Mouse (Mus musculus): ENCODE results near the gene Rfng.
"Not testable (repeated sequence)": the region's sequence is repeated elsewhere in the genome, so short reads cannot be mapped to it uniquely, and the experiment has no call there.

Rfng gene

DNA sequence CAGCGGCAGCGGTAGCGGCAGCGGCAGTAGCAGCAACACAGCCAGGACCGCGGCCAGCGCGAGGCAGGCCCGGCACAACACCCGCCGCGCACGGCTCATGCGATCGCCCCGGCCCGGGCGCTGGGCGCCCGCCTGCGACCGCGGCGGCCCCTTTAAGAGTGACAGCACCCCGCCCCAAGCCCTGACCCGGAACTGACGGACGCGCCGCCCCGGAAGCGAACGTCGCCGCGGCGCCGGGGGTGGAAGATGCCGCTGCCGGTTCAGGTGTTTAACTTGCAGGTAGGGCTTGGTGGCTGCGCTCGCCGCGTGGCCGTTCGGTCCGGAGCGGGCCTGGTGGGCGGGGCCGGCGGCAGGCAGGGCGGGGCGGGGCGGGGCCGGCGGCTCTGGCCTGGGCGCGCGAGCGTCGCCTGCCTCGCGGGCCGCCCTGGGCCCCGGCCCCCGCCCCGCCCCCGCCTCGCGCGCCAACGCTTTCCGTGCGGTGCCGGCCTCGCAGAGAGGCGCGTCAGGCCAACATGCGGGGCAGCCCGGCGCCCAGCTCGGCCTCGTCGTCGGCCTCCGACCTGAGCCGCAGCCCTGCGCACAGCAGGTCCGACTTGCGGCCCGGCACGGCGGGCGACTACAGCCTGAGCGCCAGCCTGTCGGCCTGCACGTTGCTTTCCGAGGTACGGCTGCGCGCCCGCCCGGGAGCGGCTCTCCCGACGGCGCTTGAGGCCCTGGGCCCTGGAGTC, at the start of gene Rfng, which contains the start of gene Gps1:
Rfng (minus strand) TSS at position 144 of the 728 bp plus-strand sequence.
Gps1 (plus strand) TSS at position 209 of the 728 bp plus-strand sequence.
- in situ Hi-C loops (cut with MseI, MboI) = no loop called here

DNA sequence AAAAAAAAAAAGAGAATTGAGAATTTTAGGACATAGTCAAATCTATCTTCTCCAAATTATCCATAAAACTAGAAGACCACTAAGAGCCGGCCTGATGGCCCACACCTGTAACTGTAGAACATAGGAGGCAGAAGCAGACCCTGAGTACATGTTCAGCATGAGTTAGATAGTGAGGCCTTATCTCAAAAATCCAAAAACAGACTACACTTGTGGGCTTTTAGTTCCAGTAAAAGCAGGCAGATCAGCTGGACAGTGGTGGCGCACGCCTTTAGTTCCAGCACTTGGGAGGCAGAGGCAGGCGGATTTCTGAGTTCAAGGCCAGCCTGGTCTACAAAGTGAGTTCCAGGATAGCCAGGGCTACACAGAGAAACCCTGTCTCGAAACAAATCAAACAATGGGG, 49.0 kb upstream of the Rfng start:
- in situ Hi-C loops (cut with MseI, MboI) = not testable (repeated sequence)

DNA sequence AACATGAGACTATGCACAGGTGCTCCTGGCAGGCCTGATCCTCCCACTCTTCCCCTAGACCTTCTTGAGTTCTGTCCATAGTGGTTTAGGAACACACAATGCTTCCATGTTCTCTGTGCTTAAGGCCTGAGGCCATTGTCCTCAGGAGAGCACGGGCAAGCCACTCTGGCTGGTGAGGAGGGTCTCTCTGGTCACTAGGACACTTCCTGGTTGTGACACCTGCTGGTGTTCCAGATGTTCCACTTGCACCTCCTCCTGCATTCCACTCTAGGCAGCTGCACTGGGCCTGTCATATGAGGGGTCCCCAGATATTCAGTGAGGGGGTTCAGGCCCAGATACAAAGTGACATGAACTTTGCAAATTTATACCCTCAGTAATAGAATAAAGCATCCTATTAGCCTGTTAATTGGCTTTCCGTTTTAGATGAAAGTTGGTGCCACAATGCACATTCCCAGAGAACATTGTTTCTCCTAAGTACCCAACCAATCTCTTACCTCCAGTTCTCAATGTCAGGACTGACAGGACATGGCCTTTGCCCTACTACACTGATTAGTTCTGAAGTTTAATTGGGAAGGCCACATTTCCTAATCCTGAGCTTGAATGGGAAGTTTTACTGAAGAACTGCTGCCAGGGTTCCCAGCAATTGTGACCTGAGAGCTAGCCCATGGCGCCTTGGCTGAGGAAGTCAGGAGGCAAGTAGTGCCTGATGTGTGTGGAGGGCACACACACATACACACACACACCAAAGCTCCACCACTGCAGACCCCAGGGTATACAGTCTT, 47.8 kb upstream of the Rfng start:
- in situ Hi-C loops (cut with MseI, MboI) = no loop called here

GRCm38 (mm10) chr11:120830686-120831085, 46.7 kb upstream of the Rfng start:
- in situ Hi-C loops (cut with MseI, MboI) = no loop called here

DNA sequence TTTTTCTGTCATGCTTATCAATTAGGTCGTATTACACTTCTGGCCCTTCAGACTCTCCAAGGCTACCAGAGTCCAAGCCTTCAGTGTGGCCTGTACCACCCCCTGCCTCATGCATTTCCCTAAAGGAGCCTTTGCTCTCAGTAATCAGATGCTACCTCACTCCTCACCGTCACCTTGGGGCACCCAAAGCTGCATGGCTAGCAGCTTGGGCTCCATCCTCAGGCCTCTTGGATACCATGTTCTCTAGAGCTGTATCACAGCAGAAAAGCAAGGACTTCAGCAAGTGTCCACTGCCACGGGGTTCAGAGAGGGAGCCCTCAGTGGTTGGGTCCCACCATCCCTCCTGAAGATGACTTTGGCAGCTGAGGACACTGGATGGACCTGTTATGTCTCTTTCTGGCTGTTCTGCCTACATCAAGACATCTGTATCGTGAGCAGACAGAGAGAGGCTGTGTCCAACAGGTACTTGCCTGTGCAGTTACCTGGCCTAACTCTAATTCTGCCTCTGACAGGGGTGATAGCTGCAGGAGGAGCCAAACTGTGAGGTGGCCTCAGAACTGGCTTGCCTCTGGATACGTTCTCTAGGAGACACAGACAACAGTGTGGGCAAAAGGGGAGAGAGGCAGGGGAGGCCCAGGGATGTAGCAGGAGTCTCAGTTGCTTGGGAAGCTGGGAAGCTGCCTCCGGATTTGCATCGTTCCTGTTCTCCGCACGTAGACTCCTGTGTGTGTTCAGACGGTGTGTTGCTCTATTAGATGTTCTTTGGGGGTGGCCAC, 45.9 kb upstream of the Rfng start:
- in situ Hi-C loops (cut with MseI, MboI) = no loop called here

GRCm38 (mm10) chr11:120828416-120828815, 44.4 kb upstream of the Rfng start:
- in situ Hi-C loops (cut with MseI, MboI) = no loop called here

- in situ Hi-C loops (cut with MseI, MboI) = no loop called here
These were observed 42.3 kb upstream of the Rfng start for GRCm38 (mm10) chr11:120826016-120826953.

DNA sequence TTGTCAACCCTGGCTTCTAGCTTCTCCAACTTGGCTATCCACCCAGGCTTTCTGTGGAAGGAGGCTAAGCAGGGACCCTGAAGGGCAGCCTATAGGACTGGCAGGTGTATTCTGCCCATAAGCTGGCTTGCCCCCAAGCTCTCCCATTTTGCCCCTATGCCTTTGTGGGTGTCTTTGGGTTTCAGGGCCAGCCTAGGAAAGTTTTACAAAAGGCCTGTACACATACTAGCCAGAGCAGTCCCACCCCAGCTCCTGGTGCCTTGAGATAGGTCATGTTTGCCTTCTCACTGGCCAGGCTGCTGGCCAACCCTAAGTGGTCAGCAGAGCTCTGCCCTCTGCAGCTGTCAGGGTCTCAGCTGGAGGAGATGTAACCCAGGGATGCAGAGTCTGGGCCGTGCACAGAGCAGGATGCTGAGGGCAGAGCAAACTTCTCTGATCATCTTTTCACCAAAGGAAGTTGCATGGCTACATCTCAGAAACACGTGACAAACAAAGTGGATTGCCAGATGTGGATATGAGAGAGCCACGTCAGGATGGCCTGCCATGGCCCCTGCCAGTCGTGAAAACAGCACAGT, 41.4 kb upstream of the Rfng start:
- in situ Hi-C loops (cut with MseI, MboI) = no loop called here

GRCm38 (mm10) chr11:120824787-120825288, 40.8 kb upstream of the Rfng start:
- in situ Hi-C loops (cut with MseI, MboI) = no loop called here

DNA sequence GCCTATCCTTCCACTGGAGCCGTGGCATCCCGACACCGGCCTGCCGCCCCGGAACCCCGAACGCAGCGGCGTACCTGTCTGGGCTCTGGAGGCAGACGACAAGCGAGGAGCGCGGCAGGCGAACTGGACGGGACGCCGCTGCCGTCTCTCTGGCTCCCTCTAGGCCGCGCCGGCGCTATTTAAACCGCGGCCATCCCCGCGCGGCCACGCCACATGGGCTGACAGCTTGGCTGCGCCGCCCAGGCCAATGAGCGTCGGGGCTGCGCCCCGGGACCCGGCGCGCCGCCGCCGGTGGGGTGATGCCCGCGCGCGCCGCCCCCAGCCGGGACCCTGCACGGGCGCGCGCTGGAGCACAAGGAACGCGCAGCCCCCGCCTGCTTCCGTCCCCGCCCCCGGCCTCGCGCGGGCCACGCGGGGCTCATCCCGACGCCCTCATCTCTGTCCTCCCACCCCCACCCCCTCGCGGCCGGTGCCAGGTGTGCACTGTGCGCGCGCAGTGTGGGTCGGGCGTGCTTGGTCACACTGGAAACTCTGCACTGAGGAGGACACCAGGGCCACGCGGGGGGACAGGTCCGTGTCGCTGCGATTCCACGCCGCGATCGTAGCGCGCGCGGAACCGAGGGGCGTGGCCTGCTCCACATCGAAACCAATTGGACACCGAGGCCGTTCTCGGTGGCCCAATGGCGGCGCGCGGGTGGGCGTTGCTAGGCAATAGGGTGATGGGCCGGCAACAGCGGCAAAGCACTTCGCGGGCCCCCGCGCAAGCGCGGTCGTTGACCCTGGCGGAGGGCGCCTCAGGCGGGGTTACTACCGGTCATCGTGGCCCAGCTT, 40.2 kb upstream of the Rfng start, which contains the start of gene Fasn:
Fasn (minus strand) TSS at position 592 of the 831 bp plus-strand sequence.
- in situ Hi-C loops (cut with MseI, MboI) = no loop called here

- in situ Hi-C loops (cut with MseI, MboI) = no loop called here
These were observed 39.5 kb upstream of the Rfng start for GRCm38 (mm10) chr11:120823551-120823947.

DNA sequence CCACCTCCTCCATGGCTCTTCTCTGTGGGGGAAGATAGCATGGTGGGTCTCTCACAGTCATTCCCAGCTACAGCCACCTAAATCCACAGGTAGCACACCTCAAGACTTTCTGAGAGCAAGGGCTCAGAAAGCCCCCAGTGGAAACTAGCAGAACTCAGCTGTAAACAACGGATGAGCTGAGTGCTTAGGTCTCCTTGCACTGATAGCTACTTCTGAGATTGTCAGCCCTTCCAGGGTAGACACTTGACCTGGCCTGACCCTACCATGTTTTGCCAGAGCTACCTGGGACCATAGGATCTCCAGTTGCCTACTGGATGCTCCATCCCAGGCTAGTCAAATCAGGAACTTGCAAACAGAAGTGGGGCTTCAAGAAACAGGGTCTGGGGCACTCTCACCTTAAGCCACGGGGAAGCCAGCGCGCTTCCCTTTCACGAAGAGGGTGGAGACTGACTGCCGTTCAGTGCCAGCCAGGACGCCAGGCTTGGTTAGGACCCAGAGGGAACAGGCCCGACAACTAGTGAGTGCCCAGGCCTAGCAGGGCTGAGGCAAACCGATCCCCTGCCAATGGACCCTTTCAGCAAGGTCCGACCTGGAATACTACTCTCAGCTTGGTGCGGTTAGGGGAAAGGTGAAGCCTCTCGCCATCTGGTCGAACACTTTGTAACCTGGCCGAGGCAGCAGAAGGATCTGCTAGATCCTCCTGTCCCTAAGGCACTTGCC, 39.0 kb upstream of the Rfng start:
- in situ Hi-C loops (cut with MseI, MboI) = no loop called here

GRCm38 (mm10) chr11:120822321-120822720, 38.3 kb upstream of the Rfng start:
- in situ Hi-C loops (cut with MseI, MboI) = no loop called here

DNA sequence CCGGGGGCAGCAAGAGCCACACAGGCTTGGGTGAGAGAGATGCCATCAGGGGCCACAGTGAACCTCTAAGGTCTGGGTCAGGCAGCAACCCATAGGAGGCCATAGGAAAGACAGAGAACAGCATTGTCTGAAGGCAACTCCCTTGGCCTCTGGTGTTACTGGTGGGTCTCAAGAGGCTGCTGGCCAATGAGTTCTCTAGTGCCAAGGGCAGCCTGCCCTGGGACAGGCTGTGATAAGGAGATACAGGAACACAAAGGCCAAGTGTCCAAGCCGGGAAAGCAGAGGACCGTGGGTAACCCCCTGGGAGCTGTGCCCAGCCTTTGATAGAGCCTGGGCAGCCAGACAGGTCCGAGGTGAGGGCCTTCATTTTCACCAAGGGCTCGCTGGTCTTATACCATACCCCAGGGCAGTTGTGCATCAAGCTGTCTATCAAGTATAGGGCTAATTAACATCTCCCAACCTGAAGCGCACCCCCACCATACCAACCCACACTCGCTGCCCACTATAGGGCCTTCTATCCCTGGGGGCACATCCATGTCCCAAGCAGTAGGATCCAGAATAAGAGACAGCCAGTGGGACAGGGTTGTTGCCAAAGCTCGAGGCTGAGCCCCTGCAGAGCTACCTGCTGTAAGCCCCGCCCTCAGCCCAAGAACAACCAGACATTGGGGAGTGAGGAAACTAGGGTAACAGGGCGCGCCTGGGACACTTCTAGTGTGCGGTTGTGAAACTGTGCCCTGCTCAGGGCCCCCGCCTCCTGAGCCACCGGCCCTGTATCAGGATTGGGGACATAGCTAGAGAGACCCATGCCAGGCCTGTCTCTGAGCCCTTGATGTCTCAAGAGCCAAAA, 37.3 kb upstream of the Rfng start:
- in situ Hi-C loops (cut with MseI, MboI) = no loop called here

DNA sequence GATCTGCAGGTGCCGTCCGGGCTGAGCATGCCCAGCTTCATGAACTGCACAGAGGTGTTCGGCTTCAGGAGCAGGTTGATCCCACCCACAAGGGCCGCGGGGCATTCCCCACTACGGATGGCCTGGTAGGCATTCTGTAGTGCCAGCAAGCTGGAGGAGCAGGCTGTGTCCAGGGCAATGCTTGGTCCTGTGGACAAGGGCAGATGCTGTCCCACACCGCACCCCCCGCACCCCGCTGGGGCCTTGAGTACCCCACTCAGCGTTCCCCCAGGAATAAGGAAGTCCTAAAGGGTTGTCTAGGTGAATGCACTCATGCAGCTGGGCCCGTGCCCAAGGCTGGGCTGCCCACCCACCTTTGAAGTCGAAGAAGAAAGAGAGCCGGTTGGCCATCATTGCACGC, 36.5 kb upstream of the Rfng start:
- in situ Hi-C loops (cut with MseI, MboI) = no loop called here

GRCm38 (mm10) chr11:120819556-120819955, 35.5 kb upstream of the Rfng start:
- in situ Hi-C loops (cut with MseI, MboI) = no loop called here

DNA sequence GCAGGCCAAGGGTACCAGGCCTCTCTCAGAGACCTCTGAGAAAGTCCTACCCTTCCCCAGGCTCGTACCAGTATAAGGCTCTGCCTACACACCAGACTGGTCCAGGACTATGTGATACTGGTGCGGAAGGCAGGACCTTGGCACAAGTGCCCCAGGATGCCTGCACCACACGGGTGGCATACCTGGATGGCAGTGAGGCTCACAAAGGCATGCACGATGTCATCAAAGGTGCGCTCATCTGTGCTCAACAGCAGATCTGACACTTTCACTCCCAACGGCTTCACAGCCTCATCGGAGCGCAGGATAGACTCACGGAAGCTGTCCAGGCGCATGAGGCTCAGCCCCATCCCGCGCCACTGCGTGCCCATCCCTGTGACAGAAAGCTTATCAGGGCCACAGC, 34.2 kb upstream of the Rfng start:
- in situ Hi-C loops (cut with MseI, MboI) = no loop called here

DNA sequence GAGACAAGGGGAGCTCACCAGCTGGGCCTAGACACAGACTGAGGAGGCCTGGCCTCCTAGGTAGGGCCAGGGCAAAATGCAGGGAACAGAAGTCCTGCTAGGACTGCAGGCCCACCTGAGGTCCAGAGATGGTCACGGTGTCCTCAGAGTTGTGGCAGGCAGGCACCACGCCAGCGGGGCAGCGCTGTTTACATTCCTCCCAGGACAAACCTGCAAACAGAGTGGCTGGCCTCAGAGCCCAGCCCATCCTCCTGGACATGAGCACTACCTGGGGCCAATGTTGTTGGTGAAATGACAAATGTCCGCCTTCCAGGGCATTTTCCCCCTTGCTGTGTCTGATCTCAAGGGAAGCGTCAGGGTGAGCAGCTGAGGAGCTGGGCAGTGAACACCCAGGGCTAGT, 33.4 kb upstream of the Rfng start:
- in situ Hi-C loops (cut with MseI, MboI) = no loop called here

Measured in mouse trophoblast stem cell (cell line).